Mouse (Mus musculus) left cerebral cortex, adult 9 months (tissue): ENCODE data around the gene Ythdf1.

Source experiments
- DNase-seq, 2 experiments: peaks; one replicate each; pipeline ENCODE4 v3.0.0; 2022; ENCODE audit warnings: low spot score in 2 of 2

Gene Ythdf1

DNA sequence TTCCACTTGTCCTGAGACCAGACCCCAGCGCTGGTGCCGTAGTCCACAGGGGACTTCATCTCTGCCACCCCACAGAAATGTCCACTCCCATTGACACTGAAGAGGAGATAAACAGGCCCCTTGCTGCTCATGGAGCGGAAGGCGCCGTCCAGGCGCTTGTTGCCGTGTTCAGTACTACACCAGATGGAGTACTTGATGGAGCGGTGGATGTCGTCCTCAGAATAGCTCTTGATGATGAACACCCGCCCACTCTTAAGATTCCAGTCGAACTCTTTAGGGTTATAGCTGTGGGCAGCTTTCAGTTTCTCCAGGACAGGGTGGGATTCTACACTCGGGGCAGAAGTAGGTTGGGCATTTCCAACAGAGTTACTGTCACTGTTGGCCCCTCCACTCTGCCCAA, 9.8 kb downstream of the Ythdf1 start:
- no peak for DNase-seq

GRCm38 (mm10) chr2:180905556-180906221, 15.1 kb downstream of the Ythdf1 start:
- DNase-seq: no peak

GRCm38 (mm10) chr2:180904435-180905208, 16.1 kb downstream of the Ythdf1 start:
- peak in 1 of 2 experiments; percentile 35 for DNase-seq

- DNase-seq: peak in 1 of 2 experiments; percentile 47
Observed at GRCm38 (mm10) chr2:180902086-180902485, 18.7 kb downstream of the Ythdf1 start.

GRCm38 (mm10) chr2:180897857-180898256, 22.9 kb downstream of the Ythdf1 start:
- DNase-seq: peak in 1 of 2 experiments; percentile 32

DNA sequence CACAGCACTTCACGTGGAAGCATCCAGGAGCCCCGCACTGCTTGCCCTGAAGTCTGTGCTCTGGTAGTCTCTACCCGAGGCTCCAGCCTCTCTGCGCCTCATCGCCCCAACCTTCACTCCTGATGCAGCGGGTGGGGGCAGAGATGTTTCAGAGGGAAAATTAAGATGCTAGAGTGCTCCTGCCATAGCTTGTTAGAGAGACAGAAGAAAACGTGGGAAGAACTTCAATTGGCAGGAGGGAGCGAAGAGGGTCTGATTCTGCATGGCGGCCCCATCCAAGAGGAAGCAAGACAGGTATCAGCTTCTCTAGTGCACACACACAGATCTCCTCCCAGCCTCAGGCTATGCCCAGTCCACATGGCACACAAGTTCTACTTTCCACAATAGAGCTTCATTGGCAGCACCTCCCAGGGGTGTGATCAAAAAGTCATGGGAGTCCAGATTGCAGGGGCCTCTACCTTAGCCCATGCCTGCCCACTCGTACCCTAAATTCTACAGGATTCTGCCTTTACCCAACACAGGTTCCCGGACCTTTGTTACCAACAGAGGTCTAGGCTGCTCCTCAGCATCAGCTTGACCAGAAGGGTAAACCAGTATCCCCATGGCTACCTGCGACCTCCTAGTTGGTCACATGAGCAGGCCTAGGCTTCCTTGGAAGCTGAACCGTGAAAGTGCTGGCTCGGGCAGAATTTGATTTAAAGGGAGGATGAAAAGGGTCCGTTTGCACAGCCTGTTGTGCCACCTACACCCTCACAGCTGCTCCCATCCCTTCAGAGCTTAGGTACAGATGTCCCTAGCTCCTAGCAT, 23.7 kb downstream of the Ythdf1 start:
- DNase-seq: peak in 1 of 2 experiments; percentile 60

DNA sequence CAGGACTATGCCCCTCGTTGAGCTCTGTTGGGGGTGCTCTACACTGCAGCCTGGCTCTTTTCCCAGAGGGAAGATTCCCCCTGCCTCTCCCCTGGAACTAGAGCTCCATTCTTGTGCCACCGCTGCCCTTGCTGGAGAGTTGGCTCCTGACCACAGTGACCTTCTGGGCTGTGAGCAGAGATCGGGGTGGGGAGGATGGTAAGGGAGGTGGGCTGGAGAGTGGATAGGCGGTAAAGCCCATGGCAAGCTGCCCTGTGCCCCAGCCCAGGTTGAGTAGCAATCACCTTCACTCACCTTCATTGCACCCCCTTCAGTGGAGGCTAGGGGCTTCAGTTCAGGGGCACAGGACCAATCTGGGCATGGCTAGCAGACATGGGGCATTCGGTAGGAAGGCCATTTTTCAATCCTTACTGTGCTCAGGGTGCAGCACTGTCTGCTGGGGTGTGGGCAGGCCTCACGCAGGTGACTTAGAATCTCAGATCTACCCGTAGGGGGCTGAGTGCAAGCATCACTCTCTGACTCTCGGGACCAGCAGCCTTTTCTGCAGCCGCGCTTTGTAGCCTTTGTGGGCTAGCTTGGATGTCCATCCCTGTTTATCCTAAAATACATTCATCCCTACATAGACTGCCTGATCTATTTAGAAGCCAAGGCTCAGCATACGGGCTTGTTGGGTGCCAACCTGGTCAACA, 24.8 kb downstream of the Ythdf1 start:
- peak in 1 of 2 experiments; percentile 44 for DNase-seq

GRCm38 (mm10) chr2:180895321-180895720, 25.4 kb downstream of the Ythdf1 start:
- peak in 1 of 2 experiments; percentile 37 for DNase-seq

DNA sequence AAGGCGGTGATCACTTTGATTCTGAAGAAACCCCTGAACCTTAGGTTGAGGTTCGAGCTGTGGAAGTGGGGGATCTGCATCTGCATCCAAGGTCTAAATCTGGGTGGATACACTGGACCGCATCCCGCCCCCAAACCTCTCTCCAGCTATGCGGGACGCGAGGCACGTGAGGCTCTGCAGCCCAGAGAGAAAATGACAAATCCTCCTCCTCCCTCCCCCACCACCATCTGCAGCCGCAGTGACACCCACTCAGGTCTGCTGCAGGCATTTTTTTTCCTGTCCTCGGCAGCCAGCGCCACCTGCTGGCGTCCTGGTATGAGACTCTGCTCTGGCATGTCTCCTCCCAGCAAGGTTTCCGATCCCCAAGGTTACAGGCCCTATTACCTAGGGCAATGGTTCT, 26.0 kb downstream of the Ythdf1 start:
- DNase-seq: peak; percentile 89 to 93

- peak in 1 of 2 experiments; percentile 27 for DNase-seq
Observed at GRCm38 (mm10) chr2:180894029-180894623, 26.6 kb downstream of the Ythdf1 start.

DNA sequence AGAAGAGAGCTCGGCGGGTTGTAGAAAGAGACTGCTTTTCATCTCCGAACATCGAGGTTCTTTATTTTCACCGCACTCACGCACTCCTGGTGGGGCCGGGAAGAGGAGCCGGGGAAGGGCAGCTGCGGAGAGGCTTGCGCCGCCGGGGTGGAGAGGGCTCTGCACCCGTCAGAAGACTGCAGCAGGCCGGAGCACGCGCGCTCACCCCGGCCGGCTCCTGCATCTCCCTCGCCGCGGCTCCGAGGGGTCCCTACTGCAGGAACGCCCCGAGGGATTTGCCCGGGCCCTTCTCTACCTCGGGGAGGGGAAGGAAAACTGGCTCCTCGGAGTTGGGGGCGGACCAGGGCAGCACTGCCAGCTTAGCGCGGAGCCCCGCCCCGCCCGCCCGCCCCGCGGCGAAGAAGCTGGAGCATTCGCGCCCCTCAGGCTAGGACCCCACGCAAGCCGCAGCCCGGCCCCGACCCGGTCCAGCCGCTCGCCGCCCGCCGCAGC, 27.2 kb downstream of the Ythdf1 start:
- peak in 1 of 2 experiments; percentile 38 for DNase-seq

- DNase-seq: peak; percentile 87 to 92
Observed at GRCm38 (mm10) chr2:180892841-180893521, 27.8 kb downstream of the Ythdf1 start.

- no peak for DNase-seq
Observed at GRCm38 (mm10) chr2:180891835-180892323, 28.9 kb downstream of the Ythdf1 start.

- DNase-seq: peak in 1 of 2 experiments; percentile 83
Observed at GRCm38 (mm10) chr2:180891075-180891834, 29.5 kb downstream of the Ythdf1 start.

DNA sequence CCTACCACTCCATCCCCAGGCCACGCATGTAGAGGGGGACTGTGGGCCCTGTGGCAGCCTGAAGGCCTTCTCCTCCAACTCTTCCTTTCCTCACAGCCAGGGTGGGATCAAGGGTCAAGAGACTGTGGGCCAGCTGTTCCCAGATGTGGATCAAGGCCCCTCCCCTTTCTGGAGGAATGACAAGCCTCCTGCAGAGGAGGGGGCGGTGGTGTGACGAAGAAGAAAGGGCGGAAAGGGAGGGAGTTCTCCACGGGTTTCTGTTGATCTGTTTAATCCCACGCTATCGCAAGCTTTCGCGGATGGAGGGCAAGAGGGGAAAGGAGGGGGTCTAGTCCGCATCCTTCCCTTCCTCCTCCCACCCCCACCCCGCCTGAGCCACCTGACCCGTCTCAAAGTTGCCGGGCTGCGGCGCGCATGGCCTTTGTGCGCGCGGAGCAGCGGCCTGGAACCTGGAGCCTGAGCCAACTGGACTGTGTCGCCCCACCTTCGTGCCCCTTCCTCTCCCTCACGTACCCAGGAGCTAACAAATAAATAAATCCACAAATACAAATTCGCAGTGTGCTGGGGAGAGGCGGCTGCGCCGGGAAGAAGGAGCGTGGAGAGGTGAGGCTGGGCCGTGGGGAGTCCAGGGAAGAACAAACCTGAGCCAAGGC, 30.2 kb downstream of the Ythdf1 start:
- no peak for DNase-seq

- no peak for DNase-seq
Observed at GRCm38 (mm10) chr2:180889921-180890280, 30.8 kb downstream of the Ythdf1 start.

DNA sequence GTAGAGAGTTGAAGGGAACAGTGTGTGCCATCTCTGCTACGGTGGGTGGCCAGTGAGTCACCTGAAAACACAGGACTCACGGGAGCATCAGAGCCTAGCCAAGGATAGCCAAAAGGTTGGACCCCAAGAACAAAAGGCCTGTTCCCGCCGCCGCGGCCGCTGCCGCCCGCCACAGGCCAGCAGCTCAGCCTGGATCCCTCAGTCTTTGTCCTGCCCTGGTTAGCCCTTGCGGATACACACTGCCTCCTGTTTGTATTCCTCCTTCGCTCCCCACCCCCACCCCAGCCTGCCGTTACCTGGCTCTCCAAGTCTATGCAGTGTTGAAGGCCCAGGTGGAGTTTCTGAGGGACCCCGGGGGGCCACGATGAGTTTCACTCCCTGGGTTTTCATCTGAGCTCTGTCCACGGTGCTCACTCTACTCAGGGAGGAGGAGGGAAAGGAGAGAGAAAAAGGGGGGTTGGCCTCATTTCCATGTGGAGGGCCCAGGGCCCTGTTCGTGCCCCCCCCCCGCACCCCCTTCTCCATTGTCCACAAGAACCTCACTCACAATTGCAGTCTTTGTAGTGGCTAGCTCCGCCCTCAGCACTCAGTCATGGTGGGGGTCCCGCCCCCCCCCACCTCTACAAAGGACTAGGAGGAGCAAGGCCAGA, 31.4 kb downstream of the Ythdf1 start:
- DNase-seq: no peak

DNA sequence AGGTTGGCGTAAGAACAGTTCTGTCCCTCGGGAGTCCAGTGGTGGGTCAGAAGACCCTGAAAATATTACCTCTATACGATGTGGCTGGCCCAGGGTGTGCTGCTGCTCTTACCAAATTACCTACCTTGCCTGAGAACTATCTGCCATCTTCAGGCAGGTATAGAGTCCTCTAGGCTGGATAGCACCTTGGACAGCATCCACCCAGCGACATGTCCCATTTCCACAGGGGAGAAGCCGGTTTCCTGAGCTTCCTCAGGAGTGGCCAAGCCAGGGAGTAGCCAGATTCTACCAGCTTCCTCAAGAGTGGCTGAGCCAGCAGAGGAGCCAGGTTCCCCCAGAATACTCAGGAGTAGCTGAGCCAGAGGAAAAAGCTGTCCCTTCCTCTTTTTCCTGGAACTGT, 35.5 kb downstream of the Ythdf1 start:
- no peak for DNase-seq

DNA sequence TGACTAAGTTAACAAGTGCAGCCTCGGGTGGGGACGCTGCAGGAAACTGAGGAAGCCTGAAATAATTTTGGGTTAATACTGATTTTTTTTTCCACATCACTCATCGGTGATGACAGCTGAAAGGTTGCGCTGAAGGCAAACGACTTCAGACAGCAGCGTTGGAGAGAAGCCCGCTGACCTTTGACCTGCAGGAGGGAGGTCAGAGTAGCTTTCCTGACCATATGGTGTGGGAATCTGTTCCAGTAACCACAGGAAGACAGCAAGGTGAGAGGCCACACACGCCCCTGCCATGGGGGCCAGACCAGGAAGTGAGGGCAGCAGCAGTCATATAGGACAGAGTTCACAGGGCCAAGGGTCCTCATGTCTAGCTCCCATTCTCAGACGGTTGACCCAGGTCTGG, 39.5 kb downstream of the Ythdf1 start:
- DNase-seq: no peak
